Mouse (Mus musculus) limb, embryonic 13.5 days (tissue): ENCODE results near the gene Gm20449. TPM values are rescaled to one million over a fixed set of nuclear protein-coding genes. Genes with fewer than 3 reads are reported as not detected.
"Not testable (repeated sequence)": the region's sequence is repeated elsewhere in the genome, so short reads cannot be mapped to it uniquely, and the experiment has no call there.

Experiments used
- ATAC-seq: fragments of 200-750 bp; cut with Nextera tagmentation; 2 replicates; pipeline ENCODE4 v1.8.0; 2017; ENCODE audit warnings: low read depth, moderate number of reproducible peaks, moderate TSS enrichment; ENCODE audit not compliant: low FRiP score
- H3K27ac ChIP-seq: fragments of 300-500 bp; sonication (generic); 2 replicates; pipeline ENCODE4 v1.5.1; 2015; ENCODE audit warnings: inconsistent platforms, mild to moderate bottlenecking, moderate library complexity
- H3K27me3 ChIP-seq: fragments of 300-500 bp; sonication (generic); 2 replicates; pipeline ENCODE4 v1.6.1; 2015; ENCODE audit warnings: mild to moderate bottlenecking, inconsistent platforms
- H3K36me3 ChIP-seq: fragments of 300-500 bp; sonication (generic); 2 replicates; pipeline ENCODE4 v1.6.1; 2015; ENCODE audit warnings: inconsistent platforms, mild to moderate bottlenecking, moderate library complexity
- H3K4me1 ChIP-seq: fragments of 300-500 bp; sonication (generic); 2 replicates; pipeline ENCODE4 v1.6.1; 2015; ENCODE audit warnings: inconsistent platforms
- H3K4me2 ChIP-seq: fragments of 300-500 bp; sonication (generic); replicated peaks from 2 replicates; pipeline ENCODE4 v1.6.1; 2015; ENCODE audit warnings: inconsistent platforms, mild to moderate bottlenecking, moderate library complexity
- H3K4me3 ChIP-seq: fragments of 300-500 bp; sonication (generic); 2 replicates; pipeline ENCODE4 v1.5.1; 2015; ENCODE audit warnings: moderate library complexity, mild to moderate bottlenecking, inconsistent platforms
- H3K9ac ChIP-seq: fragments of 300-500 bp; sonication (generic); 2 replicates; pipeline ENCODE4 v1.6.1; 2015; ENCODE audit warnings: mild to moderate bottlenecking, inconsistent platforms
- H3K9me3 ChIP-seq: fragments of 300-500 bp; sonication (generic); 2 replicates; pipeline ENCODE4 v1.6.1; 2016; ENCODE audit warnings: inconsistent platforms
- WGBS: fragments of 180-500 bp; shearing (Covaris S2); methylation state at CpG from one replicate; pipeline ENCODE4 v1.1.7; 2015; 5-methylcytosine and 5-hydroxymethylcytosine counted together
- polyA plus RNA-seq: library from polyadenylated mRNA; unstranded; fragments of >200 nt; fragmentation: Nextera tagmentation; extraction: Ambion mirVana; gene quantifications from 2 replicates; pipeline ENCODE4 v1.2.1, GENCODE M21; 2015

Gm20449 gene
- polyA plus RNA-seq: 0.13 TPM in 2 replicates

DNA sequence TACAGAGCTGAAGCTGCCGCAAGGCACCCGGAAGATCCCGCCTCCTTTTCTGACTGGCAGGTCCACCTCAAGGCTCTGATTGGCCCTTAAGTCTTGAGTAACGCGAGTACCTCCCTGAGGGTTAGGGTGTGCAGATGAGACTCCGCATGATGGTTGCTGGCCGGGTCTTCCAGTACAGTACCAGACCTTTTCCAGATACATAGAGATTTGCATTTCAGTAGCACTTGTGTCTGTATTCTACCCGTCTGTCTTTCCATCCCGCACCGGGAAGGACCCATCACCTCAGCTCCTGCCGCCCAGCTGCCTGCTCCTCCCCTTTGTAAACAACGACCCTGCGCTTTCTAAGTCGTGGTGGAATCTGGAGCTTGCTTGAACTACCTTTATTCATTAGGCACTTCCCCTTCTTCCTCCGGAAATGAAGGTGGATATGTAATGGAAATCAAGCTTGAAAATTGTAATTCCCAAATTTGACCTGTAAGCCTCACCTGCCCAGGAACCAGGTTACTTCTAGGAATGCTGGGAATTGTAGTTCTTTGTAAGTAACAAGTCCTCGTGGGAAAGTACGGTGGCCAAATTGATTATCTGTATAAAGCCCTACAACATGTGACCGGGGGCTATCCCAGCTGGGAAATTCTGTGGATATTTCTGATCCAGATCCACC is at the start of gene Gm20449, which contains the start of gene AW146154:
Gene Gm20449, minus strand, starts transcription at position 29 of the 661 bp plus-strand sequence.
Gene AW146154, minus strand, starts transcription at position 502 of the 661 bp plus-strand sequence.
- Histone ChIP-seq H3K27me3 (no peaks in the 10 kb centered on the region), H3K9ac (peak within 1 kb of the TSS; percentile 68), H3K4me2 (peak within 1 kb of the TSS; percentile 75), H3K9me3 (peaks cover 17% of the 10 kb centered on the region), H3K4me1 (no peaks in the 10 kb centered on the region), H3K4me3 (peak within 1 kb of the TSS; percentile 66), H3K36me3 (peaks cover 12% of the 10 kb centered on the region), H3K27ac (peak within 1 kb of the TSS; percentile 63; the same call in 1 of the 2 replicates)
- ATAC-seq: peak; percentile 98
- under 1% methylated on average over 18 of the region's 18 CpGs for WGBS

- H3K27ac ChIP-seq: no peak overlapping the region
Measured at GRCm38 (mm10) chr7:41512672-41513071, 13.5 kb upstream of the Gm20449 start.

GRCm38 (mm10) chr7:41512207-41512606 is 13.0 kb upstream of the Gm20449 start:
- no peaks in the 10 kb centered on the region for H3K27me3 ChIP-seq
- no peak for ATAC-seq
- no peak overlapping the region for H3K4me2 ChIP-seq
- no peaks in the 10 kb centered on the region for H3K36me3 ChIP-seq
- H3K9ac ChIP-seq: no peak overlapping the region
- H3K9me3 ChIP-seq: peaks cover 19% of the 10 kb centered on the region
- H3K4me3 ChIP-seq: no peak overlapping the region
- H3K4me1 ChIP-seq: no peaks in the 10 kb centered on the region
- H3K27ac ChIP-seq: no peak overlapping the region
- WGBS: 30% methylated on average over 1 of the region's 1 CpGs

More at GRCm38 (mm10) chr7:41512672-41513071, 13.5 kb upstream of the Gm20449 start:
- no peaks in the 10 kb centered on the region for H3K36me3 ChIP-seq
- H3K9ac ChIP-seq: no peak overlapping the region
- no peaks in the 10 kb centered on the region for H3K27me3 ChIP-seq
- H3K9me3 ChIP-seq: peaks cover 18% of the 10 kb centered on the region; the same call in 1 of the 2 replicates
- no peaks in the 10 kb centered on the region for H3K4me1 ChIP-seq
- H3K4me2 ChIP-seq: no peak overlapping the region
- no peak overlapping the region for H3K4me3 ChIP-seq
- 94% methylated on average over 3 of the region's 3 CpGs for WGBS
- ATAC-seq: no peak

GRCm38 (mm10) chr7:41502402-41502801 is 3.2 kb upstream of the Gm20449 start:
- H3K27me3 ChIP-seq: no peaks in the 10 kb centered on the region
- WGBS: 37% methylated on average over 1 of the region's 1 CpGs
- H3K4me1 ChIP-seq: no peaks in the 10 kb centered on the region
- ATAC-seq: no peak
- H3K36me3 ChIP-seq: no peaks in the 10 kb centered on the region
- H3K4me2 ChIP-seq: no peak overlapping the region
- H3K27ac ChIP-seq: no peak overlapping the region
- H3K4me3 ChIP-seq: no peak overlapping the region
- peaks cover 11% of the 10 kb centered on the region for H3K9me3 ChIP-seq
- no peak overlapping the region for H3K9ac ChIP-seq

GRCm38 (mm10) chr7:41500151-41500934 is 1.1 kb upstream of the Gm20449 start:
- Histone ChIP-seq H3K4me1 (no peaks in the 10 kb centered on the region), H3K27ac (no peak overlapping the region), H3K36me3 (peaks cover 4% of the 10 kb centered on the region), H3K27me3 (no peaks in the 10 kb centered on the region), H3K4me3 (peak overlapping the region; percentile 66), H3K4me2 (peak overlapping the region; percentile 75), H3K9me3 (peaks cover 9% of the 10 kb centered on the region), H3K9ac (peak overlapping the region; percentile 48; the same call in 1 of the 2 replicates)
- 19% methylated on average over 22 of the region's 22 CpGs for WGBS
- no peak for ATAC-seq

GRCm38 (mm10) chr7:41499018-41499388 is 214 bp downstream of the Gm20449 start:
- peak overlapping the region; percentile 63; the same call in 1 of the 2 replicates for H3K27ac ChIP-seq

DNA sequence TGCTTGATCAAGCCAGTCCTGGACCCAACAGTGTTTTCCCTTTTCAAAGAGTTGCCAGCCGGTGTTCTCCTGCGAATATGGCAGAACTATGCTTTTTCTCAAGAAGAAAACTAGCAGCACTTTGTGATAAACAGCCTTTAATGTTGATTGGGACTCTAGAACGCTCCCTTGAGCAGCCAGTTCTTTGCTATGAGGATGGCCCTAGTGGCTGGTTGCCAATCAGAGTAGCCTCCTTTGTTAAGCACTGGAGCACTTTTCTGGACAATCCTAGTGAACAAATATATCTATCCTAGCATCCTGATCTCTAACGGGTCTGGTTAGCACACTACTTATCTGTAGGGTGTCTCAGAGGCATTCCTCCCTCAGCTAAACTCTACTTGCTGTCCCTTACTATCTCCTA is 753 bp downstream of the Gm20449 start:
- H3K9ac ChIP-seq: peak overlapping the region; percentile 68
- WGBS: 84% methylated on average over 4 of the region's 4 CpGs
- not testable (repeated sequence) for H3K4me1 ChIP-seq, H3K27me3 ChIP-seq, ATAC-seq, H3K27ac ChIP-seq
- H3K4me2 ChIP-seq: peak overlapping the region; percentile 75
- peaks cover 15% of the 10 kb centered on the region for H3K36me3 ChIP-seq
- H3K4me3 ChIP-seq: peak overlapping the region; percentile 66
- peaks cover 24% of the 10 kb centered on the region for H3K9me3 ChIP-seq

More at GRCm38 (mm10) chr7:41499018-41499388, 214 bp downstream of the Gm20449 start:
- 0% methylated on average over 6 of the region's 6 CpGs for WGBS
- peaks cover 15% of the 10 kb centered on the region for H3K36me3 ChIP-seq
- H3K4me1 ChIP-seq, H3K27me3 ChIP-seq: not testable (repeated sequence)
- H3K9me3 ChIP-seq: peaks cover 22% of the 10 kb centered on the region
- ATAC-seq: peak; percentile 75; the same call in 1 of the 2 replicates
- peak overlapping the region; percentile 75 for H3K4me2 ChIP-seq
- H3K9ac ChIP-seq: peak overlapping the region; percentile 68
- peak overlapping the region; percentile 66 for H3K4me3 ChIP-seq

DNA sequence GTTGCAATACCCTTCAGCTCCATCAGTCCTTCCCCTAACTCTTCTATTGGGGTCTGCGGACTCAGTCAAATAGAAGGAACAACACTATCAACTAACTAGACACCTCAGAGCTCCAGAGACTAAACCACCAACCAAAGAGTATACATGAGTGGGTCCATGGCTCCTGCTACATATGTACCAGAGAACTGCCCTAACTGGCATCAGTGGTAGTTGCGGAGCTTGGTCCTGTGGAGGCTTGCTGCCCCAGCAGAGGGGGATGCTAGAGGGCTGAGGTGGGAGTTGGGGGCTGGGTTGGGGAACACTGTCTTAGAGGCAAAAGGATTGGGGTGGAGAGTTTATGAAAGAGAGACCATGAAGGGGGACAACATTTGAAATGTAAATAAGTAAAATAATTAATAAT is 1.3 kb downstream of the Gm20449 start:
- WGBS: 97% methylated on average over 2 of the region's 2 CpGs
- Histone ChIP-seq H3K27ac (no peak overlapping the region), H3K36me3 (peaks cover 15% of the 10 kb centered on the region), H3K27me3 (no peaks in the 10 kb centered on the region), H3K4me1 (no peaks in the 10 kb centered on the region), H3K4me3 (no peak overlapping the region), H3K9me3 (peaks cover 24% of the 10 kb centered on the region), H3K4me2 (no peak overlapping the region), H3K9ac (no peak overlapping the region)
- ATAC-seq: no peak

GRCm38 (mm10) chr7:41451864-41452263 is 47.4 kb downstream of the Gm20449 start:
- no peak overlapping the region for H3K4me2 ChIP-seq
- H3K27ac ChIP-seq: no peak overlapping the region
- ATAC-seq: no peak

GRCm38 (mm10) chr7:41448596-41448995 is 50.6 kb downstream of the Gm20449 start, which contains the start of gene Vmn2r57:
TSS of gene Vmn2r57 (minus strand) at chr7:41448696.
- not testable (repeated sequence) for H3K27ac ChIP-seq, H3K4me3 ChIP-seq, ATAC-seq, H3K27me3 ChIP-seq, H3K4me1 ChIP-seq, H3K36me3 ChIP-seq, H3K9ac ChIP-seq, H3K9me3 ChIP-seq, H3K4me2 ChIP-seq
- 72% methylated on average over 1 of the region's 1 CpGs for whole genome bisulfite sequencing

More at GRCm38 (mm10) chr7:41451864-41452263, 47.4 kb downstream of the Gm20449 start:
- H3K4me3 ChIP-seq: no peak overlapping the region
- WGBS: 11% methylated on average over 10 of the region's 10 CpGs
- no peaks in the 10 kb centered on the region for H3K36me3 ChIP-seq
- peaks cover 12% of the 10 kb centered on the region for H3K9me3 ChIP-seq
- no peaks in the 10 kb centered on the region for H3K4me1 ChIP-seq
- no peak overlapping the region for H3K9ac ChIP-seq
- no peaks in the 10 kb centered on the region for H3K27me3 ChIP-seq

- Histone ChIP-seq H3K9ac (no peak overlapping the region), H3K27me3 (no peaks in the 10 kb centered on the region), H3K4me1 (no peaks in the 10 kb centered on the region), H3K4me2 (no peak overlapping the region), H3K27ac (no peak overlapping the region), H3K4me3 (no peak overlapping the region), H3K36me3 (no peaks in the 10 kb centered on the region), H3K9me3 (no peaks in the 10 kb centered on the region)
- no peak for ATAC-seq
- 74% methylated on average over 4 of the region's 4 CpGs for WGBS
Measured at GRCm38 (mm10) chr7:41394130-41394529, 105.1 kb downstream of the Gm20449 start.
